Mouse (Mus musculus): ENCODE results near the gene Bri3bp. TPM values are rescaled to one million over a fixed set of nuclear protein-coding genes. Genes with fewer than 3 reads are reported as not detected.
A peak's percentile ranks its signal among the peaks of the same experiment; 100 is the strongest.

The Bri3bp gene
- total and polyA plus RNA-seq, 2 experiments from 2014 or later: 43.9 to 96.0 TPM

GRCm38 (mm10) chr5:125505968-125506367 is 64.6 kb downstream of the Bri3bp start:
- H3K4me3 ChIP-seq (ENCODE audit: low read depth, low read length): no peak overlapping the region
- no peaks in the 10 kb centered on the region for H3K27me3 ChIP-seq (ENCODE audit: insufficient read depth, low read length)
- no peak overlapping the region for H3K4me2 ChIP-seq (ENCODE audit: low read depth, low read length, poor library complexity, severe bottlenecking)
- 85% methylated on average over 15 of the region's 15 CpGs for WGBS
- DNase-seq (ENCODE audit: low spot score) (no peak), ATAC-seq (ENCODE audit: low FRiP score) (no peak)
- H3K36me3 ChIP-seq (ENCODE audit: insufficient read depth, low read length): peaks cover 51% of the 10 kb centered on the region
- H3K27ac ChIP-seq (ENCODE audit: low read depth, low read length): no peak overlapping the region
- H3K9ac ChIP-seq (replicated peaks; ENCODE audit: low read length, poor library complexity, severe bottlenecking): no peak overlapping the region
- no peaks in the 10 kb centered on the region for H3K4me1 ChIP-seq (ENCODE audit: insufficient read depth, low read length)
- TF ChIP-seq CTCF (IDR thresholded peaks at IDR 0.05): no peak
- H3K9me3 ChIP-seq (ENCODE audit: low read length): no peaks in the 10 kb centered on the region

- peak; percentile 54 for TF ChIP-seq CTCF (IDR thresholded peaks at IDR 0.05)
- no peaks in the 10 kb centered on the region for H3K9me3 ChIP-seq (ENCODE audit: low read length)
- 93% methylated on average over 9 of the region's 9 CpGs for WGBS
- no peaks in the 10 kb centered on the region for H3K27me3 ChIP-seq (ENCODE audit: insufficient read depth, low read length)
- no peaks in the 10 kb centered on the region for H3K4me1 ChIP-seq (ENCODE audit: insufficient read depth, low read length)
- ATAC-seq (ENCODE audit: low FRiP score) (no peak), DNase-seq (ENCODE audit: low spot score) (peak; percentile 28)
- no peak overlapping the region for H3K4me3 ChIP-seq (ENCODE audit: low read depth, low read length)
- no peak overlapping the region for H3K27ac ChIP-seq (ENCODE audit: low read depth, low read length)
- no peak overlapping the region for H3K9ac ChIP-seq (replicated peaks; ENCODE audit: low read length, poor library complexity, severe bottlenecking)
- H3K4me2 ChIP-seq (ENCODE audit: low read depth, low read length, poor library complexity, severe bottlenecking): no peak overlapping the region
- peaks cover 59% of the 10 kb centered on the region for H3K36me3 ChIP-seq (ENCODE audit: insufficient read depth, low read length)
Observed at GRCm38 (mm10) chr5:125507582-125507981, 66.2 kb downstream of the Bri3bp start.

- ATAC-seq (ENCODE audit: low FRiP score) (no peak), DNase-seq (ENCODE audit: low spot score) (no peak)
- Histone ChIP-seq H3K36me3 (ENCODE audit: insufficient read depth, low read length) (peaks cover 63% of the 10 kb centered on the region), H3K4me2 (ENCODE audit: low read depth, low read length, poor library complexity, severe bottlenecking) (no peak overlapping the region), H3K27me3 (ENCODE audit: insufficient read depth, low read length) (no peaks in the 10 kb centered on the region), H3K9me3 (ENCODE audit: low read length) (no peaks in the 10 kb centered on the region), H3K9ac (replicated peaks; ENCODE audit: low read length, poor library complexity, severe bottlenecking) (no peak overlapping the region), H3K27ac (ENCODE audit: low read depth, low read length) (no peak overlapping the region), H3K4me3 (ENCODE audit: low read depth, low read length) (no peak overlapping the region), H3K4me1 (ENCODE audit: insufficient read depth, low read length) (no peaks in the 10 kb centered on the region)
- TF ChIP-seq CTCF (IDR thresholded peaks at IDR 0.05): no peak
- 94% methylated on average over 10 of the region's 10 CpGs for WGBS
Observed at GRCm38 (mm10) chr5:125508006-125508405, 66.6 kb downstream of the Bri3bp start.

GRCm38 (mm10) chr5:125509541-125509940 is 68.2 kb downstream of the Bri3bp start:
- Histone ChIP-seq H3K4me2 (ENCODE audit: low read depth, low read length, poor library complexity, severe bottlenecking) (no peak overlapping the region), H3K27me3 (ENCODE audit: insufficient read depth, low read length) (no peaks in the 10 kb centered on the region), H3K36me3 (ENCODE audit: insufficient read depth, low read length) (peaks cover 61% of the 10 kb centered on the region), H3K9ac (replicated peaks; ENCODE audit: low read length, poor library complexity, severe bottlenecking) (no peak overlapping the region), H3K4me1 (ENCODE audit: insufficient read depth, low read length) (no peaks in the 10 kb centered on the region), H3K4me3 (ENCODE audit: low read depth, low read length) (no peak overlapping the region), H3K9me3 (ENCODE audit: low read length) (no peaks in the 10 kb centered on the region), H3K27ac (ENCODE audit: low read depth, low read length) (no peak overlapping the region)
- DNase-seq (ENCODE audit: low spot score) (no peak), ATAC-seq (ENCODE audit: low FRiP score) (no peak)
- peak; percentile 78 for TF ChIP-seq CTCF (IDR thresholded peaks at IDR 0.05)
- 54% methylated on average over 5 of the region's 5 CpGs for WGBS

Small RNA genes within 50 kb of the gene (microRNA-seq; reads per million reads assigned to microRNA genes)
- gene Gm27551 (ENCODE audit: borderline number of aligned reads): not detected

Other genes starting within 250 kb of the Bri3bp start
- 60.2 and 74.0 TPM in 2 replicates for gene Scarb1, start 100.5 kb upstream of the Bri3bp start, total RNA-seq (2014; rRNA removed)
- gene Scarb1, start 100.5 kb upstream of the Bri3bp start, polyA plus RNA-seq (2015; fragmentation: Nextera tagmentation; extraction: Ambion mirVana): 57.7 and 57.9 TPM in 2 replicates
- gene Gm10382, start 52.2 kb upstream of the Bri3bp start, total RNA-seq (2014; rRNA removed): not detected in 2 replicates
- gene Gm10382, start 52.2 kb upstream of the Bri3bp start, polyA plus RNA-seq (2015; fragmentation: Nextera tagmentation; extraction: Ambion mirVana): 0.67 and 0.83 TPM in 2 replicates
- 915 and 958 TPM in 2 replicates for gene Ubc, start 51.4 kb upstream of the Bri3bp start, total RNA-seq (2014; rRNA removed)
- 1,268 and 1,306 TPM in 2 replicates for gene Ubc, start 51.4 kb upstream of the Bri3bp start, polyA plus RNA-seq (2015; fragmentation: Nextera tagmentation; extraction: Ambion mirVana)
- gene Dhx37, start 7.4 kb upstream of the Bri3bp start, total RNA-seq (2014; rRNA removed): 17.8 and 32.9 TPM in 2 replicates
- gene Dhx37, start 7.4 kb upstream of the Bri3bp start, polyA plus RNA-seq (2015; fragmentation: Nextera tagmentation; extraction: Ambion mirVana): 10.9 TPM in 2 replicates
- 104 and 112 TPM in 2 replicates for gene Aacs, start 34.2 kb downstream of the Bri3bp start, total RNA-seq (2014; rRNA removed)
- 84.8 and 86.5 TPM in 2 replicates for gene Aacs, start 34.2 kb downstream of the Bri3bp start, polyA plus RNA-seq (2015; fragmentation: Nextera tagmentation; extraction: Ambion mirVana)
- gene Tmem132b, start 90.2 kb downstream of the Bri3bp start, total RNA-seq (2014; rRNA removed): 27.8 and 36.2 TPM in 2 replicates
- 4.8 and 6.4 TPM in 2 replicates for gene Tmem132b, start 90.2 kb downstream of the Bri3bp start, polyA plus RNA-seq (2015; fragmentation: Nextera tagmentation; extraction: Ambion mirVana)

Data from midbrain, postnatal 0 days (tissue).